In the genomic region with DNA sequence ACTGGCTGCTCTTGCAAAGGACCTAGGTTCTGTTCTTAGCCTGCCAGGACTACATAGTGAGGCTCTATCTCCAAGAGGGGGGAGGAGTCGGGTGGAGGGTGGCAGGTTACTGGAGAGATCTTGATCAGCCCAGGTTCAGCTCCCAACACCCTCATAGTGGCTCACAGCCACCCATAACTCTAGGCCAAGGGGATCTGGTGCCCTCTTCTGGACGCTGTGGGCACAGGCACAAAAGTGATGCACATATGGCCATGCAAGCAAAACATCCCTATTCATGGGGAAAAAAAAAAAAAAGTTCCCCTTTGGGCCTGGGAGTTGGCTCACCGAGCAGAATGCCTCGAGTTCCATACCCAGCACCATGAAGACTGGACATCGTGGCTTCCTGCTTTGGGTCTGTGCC, we compare ENCODE assay signal across 9 mouse cellular contexts. TPM values are rescaled to one million over a fixed set of nuclear protein-coding genes. Genes with fewer than 3 reads are reported as not detected.
DNase-seq lines count a peak whose midpoint lies in the region; ATAC-seq and TF ChIP-seq lines count a peak whose summit lies in the region.
"Had no signal": no experiment of that assay in that cellular context is flagged by ENCODE, and none has a peak within 500 bp of the region (broad histone marks: within the 10 kb centered on the region; RNA-seq: fewer than 3 reads in every experiment).

No protein-coding gene starts in this region.

- ATAC-seq in megakaryocyte, adult 5-6 weeks (ENCODE audit: poor library complexity, severe bottlenecking): 0 out of 2 replicates have a peak, but pooled peaks have one; percentile 16

- 0 out of 2 replicates have a peak, but pooled peaks cover 8% of the 10 kb centered on the region for H3K27me3 ChIP-seq in E14TG2a.4 (ENCODE audit: insufficient read depth, low read length)
- H3K27me3 ChIP-seq: embryonic facial prominence, embryonic 15.5 days had no signal

- no peak overlapping the region for H3K4me3 ChIP-seq in E14TG2a.4 (replicated peaks; ENCODE audit: low read length)
- H3K4me3 ChIP-seq: embryonic facial prominence, embryonic 15.5 days had no signal

- TF ChIP-seq CTCF in E14TG2a.4 (conservative IDR thresholded peaks at IDR 0.05; ENCODE audit: low read length): peak; percentile 85

- peaks cover 50% of the 10 kb centered on the region for H3K4me1 ChIP-seq in E14TG2a.4 (replicated peaks; ENCODE audit: low read depth, low read length)

- H3K36me3 ChIP-seq in E14TG2a.4 (ENCODE audit: insufficient read depth, low read length): peaks cover 29% of the 10 kb centered on the region

- DNase-seq in kidney, adult 18-20 months: peak; percentile 42
- DNase-seq in kidney, adult 9 months: no peak
- DNase-seq in adrenal gland, postnatal 36 days: peak; percentile 34 to 56
- no peak for DNase-seq in left cerebral cortex, adult 8-10 months (ENCODE audit: low spot score in 2 of 2)
- DNase-seq in urinary bladder, postnatal 4 days (ENCODE audit: low spot score in 2 of 2): no peak
- no peak for DNase-seq in right cerebral cortex, adult 18-20 months

- H3K9me3 ChIP-seq in E14TG2a.4 (ENCODE audit: low read length): no peaks in the 10 kb centered on the region
- H3K9me3 ChIP-seq: embryonic facial prominence, embryonic 15.5 days had no signal

RNA-seq across cellular contexts. Expression of a gene that starts 0.8 kb away (rescaled TPM):
- 10 to 100 TPM; 23.9 to 27.0 TPM for total RNA-seq in adrenal gland, postnatal 36 days (2021)
- 4.3 and 6.1 TPM in 2 replicates for total RNA-seq in megakaryocyte, adult 5-6 weeks (2015)
- 12.6 and 17.1 TPM in 2 replicates for total RNA-seq in megakaryocyte, adult 5-6 weeks (2017)
- 10 to 100 TPM; 29.6 to 41.9 (median 38.2) TPM for total RNA-seq in left cerebral cortex, adult 8-10 months (2022)

RNA-seq across cellular contexts. Expression of a gene that starts 5.5 kb away (rescaled TPM):
- 1 to 10 TPM in 1 of 2 experiments, under 1 TPM in 1; 0.46 to 2.2 TPM for total RNA-seq in adrenal gland, postnatal 36 days (2021)
- total RNA-seq in megakaryocyte, adult 5-6 weeks (2015): not detected in 2 replicates
- total RNA-seq in megakaryocyte, adult 5-6 weeks (2017): not detected in 2 replicates
- 1 to 10 TPM; 2.1 to 3.1 (median 2.9) TPM for total RNA-seq in left cerebral cortex, adult 8-10 months (2022)

RNA-seq across cellular contexts. Expression of a gene that starts 21.7 kb away (rescaled TPM):
- 10 to 100 TPM; 49.6 to 52.2 TPM for total RNA-seq in adrenal gland, postnatal 36 days (2021)
- 4.1 and 9.5 TPM in 2 replicates for total RNA-seq in megakaryocyte, adult 5-6 weeks (2015)
- 7.9 TPM in 2 replicates for total RNA-seq in megakaryocyte, adult 5-6 weeks (2017)
- total RNA-seq in left cerebral cortex, adult 8-10 months (2022): 10 to 100 TPM; 30.5 to 38.9 (median 34.4) TPM

RNA-seq across cellular contexts. Expression of a gene that starts 25.9 kb away (rescaled TPM):
- total RNA-seq in adrenal gland, postnatal 36 days (2021): 1 to 10 TPM in 1 of 2 experiments, under 1 TPM in 1; 0.99 to 2.8 TPM
- total RNA-seq in megakaryocyte, adult 5-6 weeks (2015): not detected in 2 replicates
- total RNA-seq in megakaryocyte, adult 5-6 weeks (2017): 0.45 TPM in 1 of 2 replicates, not detected in the other
- total RNA-seq in left cerebral cortex, adult 8-10 months (2022): 1 to 10 TPM; 7.7 to 9.5 (median 9.3) TPM

Comparison
In these comparisons a context has a peak if more than half of its experiments do, and no peak if none do; other contexts are left out.
1. DNase-seq: peak in kidney, adult 18-20 months (single experiment) and adrenal gland, postnatal 36 days (2 of 2); none in kidney, adult 9 months (single experiment), left cerebral cortex, adult 8-10 months (0 of 2), urinary bladder, postnatal 4 days (0 of 2) and right cerebral cortex, adult 18-20 months (single experiment).